Mouse (Mus musculus) lung, postnatal 4 days (tissue): Measurements from ENCODE around the gene Gm49673.
"Not testable (repeated sequence)": the region's sequence is repeated elsewhere in the genome, so short reads cannot be mapped to it uniquely, and the experiment has no call there.

Source experiments
- DNase-seq, 2 experiments: peaks; one replicate each; pipeline ENCODE4 v3.0.0; 2021

The Gm49673 gene

GRCm38 (mm10) chr17:8036976-8037375 is 110.6 kb downstream of the Gm49673 start:
- not testable (repeated sequence) for DNase-seq
